Mouse (Mus musculus) lung, adult 2 months (tissue): Measurements from ENCODE around the gene Sh3pxd2a.

Source experiments
- CTCF ChIP-seq: fragments of 200-500 bp; IDR thresholded peaks from 2 replicates; pipeline ENCODE4 v1.5.1; 2011; ENCODE audit warnings: mild to moderate bottlenecking, low read length, control low read depth; ENCODE audit not compliant: insufficient read depth
- POLR2A ChIP-seq: fragments of 200-500 bp; IDR thresholded peaks from 2 replicates; pipeline ENCODE4 v1.6.1; 2011; ENCODE audit warnings: low read depth, mild to moderate bottlenecking, control low read depth, low read length, borderline replicate concordance; ENCODE audit errors: extremely low read depth

DNA sequence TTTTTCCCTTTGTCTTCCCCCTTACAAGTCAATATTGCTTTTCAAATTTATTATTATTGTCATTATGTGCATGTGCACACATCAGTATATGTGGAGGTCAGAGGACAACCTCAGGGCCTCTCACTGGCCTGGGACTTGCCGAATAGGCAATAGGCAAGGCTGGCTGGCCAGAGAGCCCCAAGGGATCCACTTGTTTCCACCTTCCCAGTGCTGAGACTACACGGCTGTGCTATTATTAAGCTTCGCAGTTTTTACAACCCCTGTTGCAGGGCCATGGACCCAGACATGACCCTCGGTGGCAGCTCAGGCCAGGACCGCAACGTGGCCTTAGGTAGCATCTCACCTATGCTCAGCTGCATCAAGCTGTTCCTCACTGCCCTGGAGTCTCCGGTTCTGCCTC is 251.8 kb downstream of the Sh3pxd2a start:
- TF ChIP-seq CTCF (no peak), POLR2A (no peak)
